Mouse (Mus musculus): Measurements from ENCODE around the gene Map4k2. TPM values are rescaled to one million over a fixed set of nuclear protein-coding genes. Genes with fewer than 3 reads are reported as not detected.
"Not testable (repeated sequence)": the region's sequence is repeated elsewhere in the genome, so short reads cannot be mapped to it uniquely, and the experiment has no call there.

Gene Map4k2
- polyA plus RNA-seq, 1 experiment from 2014 or later, result 15.5 TPM

DNA sequence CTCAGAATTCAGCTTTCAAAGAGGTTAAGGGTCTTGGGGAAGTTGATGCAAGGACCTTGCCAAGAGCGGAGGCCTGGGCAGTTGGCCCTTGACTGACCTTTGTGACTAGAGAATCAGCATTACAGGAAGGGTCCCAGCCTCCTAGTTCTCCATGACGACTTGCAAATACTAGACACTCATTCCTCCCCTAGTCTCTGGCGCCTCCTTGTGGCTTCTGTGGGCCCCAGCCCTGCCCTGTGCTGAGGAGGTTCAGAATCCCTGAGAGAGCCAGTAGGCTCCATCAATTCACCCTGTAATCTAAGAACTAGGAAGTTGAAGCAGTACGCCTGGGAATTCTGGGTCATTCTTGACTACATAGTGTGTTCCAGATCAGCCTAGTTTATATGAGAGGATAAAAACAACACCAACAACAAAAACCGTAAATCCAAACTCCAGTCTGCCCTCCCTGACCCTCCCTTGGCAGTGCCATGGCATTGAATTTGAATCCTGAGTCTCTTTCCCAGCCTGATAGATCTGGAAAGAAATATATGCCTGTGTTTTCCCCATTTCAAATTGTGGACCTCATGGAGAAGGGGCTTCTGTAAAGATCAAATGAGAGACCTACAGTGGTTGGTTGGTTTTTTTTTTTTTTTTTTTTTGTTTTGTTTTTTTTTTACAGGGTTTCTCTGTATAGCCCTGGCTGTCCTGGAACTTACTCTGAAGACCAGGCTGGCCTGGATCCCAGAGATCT lies 36.0 kb upstream of the Map4k2 start:
- peak; percentile 42; the same call in 1 of the 2 replicates for ATAC-seq (ENCODE audit: low FRiP score, low read depth)
- H3K4me1 ChIP-seq, result peaks cover 37% of the 10 kb centered on the region
- H3K9ac ChIP-seq, result no peak overlapping the region
- no peak overlapping the region for H3K4me2 ChIP-seq (replicated peaks)
- no peak overlapping the region for H3K4me3 ChIP-seq
- H3K9me3 ChIP-seq, result no peaks in the 10 kb centered on the region
- H3K36me3 ChIP-seq, result peaks cover 18% of the 10 kb centered on the region
- no peak overlapping the region for H3K27ac ChIP-seq
- no peaks in the 10 kb centered on the region for H3K27me3 ChIP-seq
- 23% methylated on average over 5 of the region's 5 CpGs for WGBS

DNA sequence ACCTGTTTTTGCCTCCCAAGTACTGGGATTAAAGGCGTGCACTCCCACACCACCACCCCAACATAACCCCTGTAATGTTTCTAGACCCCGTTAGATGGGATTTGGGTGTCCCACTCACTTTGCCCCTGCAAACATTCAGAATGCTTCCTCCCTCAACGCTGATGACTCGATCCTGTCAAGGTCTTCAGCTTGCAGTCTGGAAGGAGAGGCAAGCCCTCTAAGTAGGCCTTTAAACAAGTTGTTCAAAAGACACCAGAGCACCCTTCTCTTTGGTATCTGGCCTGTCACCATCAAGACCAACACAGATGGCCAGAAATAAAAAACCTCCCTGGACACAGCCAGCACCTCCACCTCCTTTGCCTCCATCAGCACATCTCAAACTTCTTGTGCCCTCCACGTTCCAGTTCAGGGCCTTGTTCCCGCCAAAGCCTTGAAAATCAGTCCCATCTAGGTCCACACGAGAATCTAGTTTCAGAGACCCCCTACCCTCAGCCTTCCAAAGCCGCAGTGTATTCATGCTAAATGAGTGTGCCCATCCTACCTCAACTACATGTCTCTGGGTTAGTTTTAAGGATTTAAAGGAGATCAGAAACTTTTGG lies 35.3 kb upstream of the Map4k2 start:
- peak overlapping the region; percentile 75 for H3K9ac ChIP-seq
- peaks cover 37% of the 10 kb centered on the region for H3K4me1 ChIP-seq
- H3K4me3 ChIP-seq, result peak overlapping the region; percentile 66
- 60% methylated on average over 8 of the region's 8 CpGs for WGBS
- no peak for ATAC-seq (ENCODE audit: low FRiP score, low read depth)
- peaks cover 18% of the 10 kb centered on the region for H3K36me3 ChIP-seq
- H3K27me3 ChIP-seq, result no peaks in the 10 kb centered on the region
- peak overlapping the region; percentile 76 for H3K27ac ChIP-seq
- peak overlapping the region; percentile 81 for H3K4me2 ChIP-seq (replicated peaks)
- no peaks in the 10 kb centered on the region for H3K9me3 ChIP-seq

- peak within 1 kb of the TSS; percentile 75 for H3K9ac ChIP-seq
- 1% methylated on average over 33 of the region's 38 CpGs for WGBS
- no peaks in the 10 kb centered on the region for H3K27me3 ChIP-seq
- H3K27ac ChIP-seq, result peak within 1 kb of the TSS; percentile 76
- H3K4me2 ChIP-seq (replicated peaks), result peak within 1 kb of the TSS; percentile 81
- H3K4me1 ChIP-seq, result peaks cover 37% of the 10 kb centered on the region
- peaks cover 19% of the 10 kb centered on the region for H3K36me3 ChIP-seq
- ATAC-seq (ENCODE audit: low FRiP score, low read depth), result peak; percentile 80
- H3K4me3 ChIP-seq, result peak within 1 kb of the TSS; percentile 66
- no peaks in the 10 kb centered on the region for H3K9me3 ChIP-seq
These were observed 34.8 kb upstream of the Map4k2 start, which contains the start of gene Cdc42bpg for GRCm38 (mm10) chr19:6306137-6306551. TSS of gene Cdc42bpg (plus strand) at chr19:6306456.

GRCm38 (mm10) chr19:6306586-6306985 lies 34.3 kb upstream of the Map4k2 start:
- peak overlapping the region; percentile 75 for H3K9ac ChIP-seq
- peak overlapping the region; percentile 66 for H3K4me3 ChIP-seq
- H3K4me2 ChIP-seq (replicated peaks), result peak overlapping the region; percentile 81
- no peaks in the 10 kb centered on the region for H3K9me3 ChIP-seq
- H3K4me1 ChIP-seq, result peaks cover 37% of the 10 kb centered on the region
- H3K27ac ChIP-seq, result no peak overlapping the region
- WGBS, result 1% methylated on average over 22 of the region's 34 CpGs
- ATAC-seq (ENCODE audit: low FRiP score, low read depth), result peak; percentile 52
- peaks cover 20% of the 10 kb centered on the region for H3K36me3 ChIP-seq
- no peaks in the 10 kb centered on the region for H3K27me3 ChIP-seq

DNA sequence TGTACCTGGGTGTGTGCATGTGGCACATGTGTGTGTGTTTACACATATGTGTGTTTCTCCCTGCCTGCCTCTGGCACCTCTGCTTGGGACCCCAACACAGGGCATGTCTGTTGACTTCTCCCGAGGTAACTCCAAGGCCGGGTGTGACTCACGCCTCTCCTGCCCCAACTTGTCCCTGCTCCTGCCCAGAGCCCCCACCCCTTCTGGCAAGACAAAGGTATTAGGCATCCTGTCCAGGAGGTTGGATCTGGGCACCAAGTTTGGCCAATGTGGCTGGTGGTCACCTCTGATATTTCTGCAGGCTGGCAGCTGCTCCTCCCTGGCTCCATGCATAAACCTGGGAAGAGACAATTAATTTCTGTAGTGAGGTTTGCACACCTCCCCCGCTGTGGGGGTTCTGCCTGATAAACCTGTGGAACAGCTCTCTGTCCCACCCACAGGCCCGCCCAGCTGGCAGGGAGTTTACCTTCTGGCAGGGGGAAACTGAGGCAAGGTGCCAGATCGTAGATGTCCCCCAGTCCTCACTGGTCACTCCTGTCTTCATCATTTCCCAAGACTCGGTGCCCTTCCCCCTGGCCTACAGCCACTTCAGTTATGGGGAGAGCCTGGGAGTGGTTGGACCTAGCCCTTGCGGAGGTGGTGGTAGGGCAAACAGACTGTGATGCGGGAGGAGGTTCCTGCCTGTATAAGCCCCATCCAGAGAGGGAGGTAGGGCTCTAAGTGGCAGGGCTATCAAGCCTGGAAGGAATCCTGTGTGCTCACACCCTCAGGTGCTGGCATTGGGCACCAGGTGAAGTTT lies 33.0 kb upstream of the Map4k2 start:
- Histone ChIP-seq H3K9ac (peak overlapping the region; percentile 75), H3K27ac (no peak overlapping the region), H3K4me2 (replicated peaks) (peak overlapping the region; percentile 81), H3K9me3 (no peaks in the 10 kb centered on the region), H3K4me3 (0 out of 2 replicates have a peak overlapping the region, but pooled peaks have one; percentile 66), H3K4me1 (peaks cover 30% of the 10 kb centered on the region), H3K27me3 (no peaks in the 10 kb centered on the region), H3K36me3 (peaks cover 29% of the 10 kb centered on the region)
- no peak for ATAC-seq (ENCODE audit: low FRiP score, low read depth)
- 79% methylated on average over 9 of the region's 9 CpGs for WGBS

GRCm38 (mm10) chr19:6310181-6310580 lies 30.8 kb upstream of the Map4k2 start:
- Histone ChIP-seq H3K4me2 (replicated peaks) (no peak overlapping the region), H3K36me3 (peaks cover 52% of the 10 kb centered on the region), H3K27ac (no peak overlapping the region), H3K4me3 (no peak overlapping the region), H3K4me1 (peaks cover 21% of the 10 kb centered on the region), H3K9me3 (no peaks in the 10 kb centered on the region), H3K27me3 (no peaks in the 10 kb centered on the region), H3K9ac (no peak overlapping the region)
- WGBS, result 91% methylated on average over 5 of the region's 5 CpGs
- ATAC-seq (ENCODE audit: low FRiP score, low read depth), result no peak

- H3K4me3 ChIP-seq; H3K27ac ChIP-seq; H3K27me3 ChIP-seq; H3K9ac ChIP-seq; ATAC-seq (ENCODE audit: low FRiP score, low read depth); H3K9me3 ChIP-seq; H3K4me2 ChIP-seq (replicated peaks): not testable (repeated sequence)
- H3K36me3 ChIP-seq, result peaks cover 68% of the 10 kb centered on the region
- H3K4me1 ChIP-seq, result peaks cover 14% of the 10 kb centered on the region
- 90% methylated on average over 3 of the region's 3 CpGs for WGBS
These were observed 29.2 kb upstream of the Map4k2 start for GRCm38 (mm10) chr19:6311783-6312182.

DNA sequence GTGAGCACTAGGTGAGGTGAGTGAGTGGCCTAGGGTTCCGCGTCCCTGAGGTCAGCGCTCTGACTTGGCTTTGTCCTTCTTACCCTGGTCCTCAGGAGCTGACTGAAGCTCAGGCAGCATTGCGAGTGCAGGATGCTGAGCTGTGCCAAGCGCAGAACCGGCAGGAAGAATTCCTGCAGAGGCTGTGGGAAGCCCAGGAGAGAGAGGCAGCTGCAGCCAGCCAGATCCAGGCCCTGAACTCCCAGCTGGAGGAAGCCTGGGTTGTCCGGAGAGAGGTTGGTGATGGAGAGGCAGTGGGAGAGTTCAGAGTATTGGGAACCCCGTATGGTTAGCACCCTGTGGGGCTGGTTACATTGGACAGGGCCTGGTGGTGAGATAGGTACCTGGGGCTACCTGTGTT lies 27.1 kb upstream of the Map4k2 start:
- Histone ChIP-seq H3K9me3 (no peaks in the 10 kb centered on the region), H3K4me1 (no peaks in the 10 kb centered on the region), H3K27me3 (no peaks in the 10 kb centered on the region), H3K4me3 (no peak overlapping the region), H3K36me3 (peaks cover 88% of the 10 kb centered on the region), H3K9ac (no peak overlapping the region), H3K4me2 (replicated peaks) (no peak overlapping the region), H3K27ac (no peak overlapping the region)
- no peak for ATAC-seq (ENCODE audit: low FRiP score, low read depth)
- WGBS, result 86% methylated on average over 8 of the region's 8 CpGs

DNA sequence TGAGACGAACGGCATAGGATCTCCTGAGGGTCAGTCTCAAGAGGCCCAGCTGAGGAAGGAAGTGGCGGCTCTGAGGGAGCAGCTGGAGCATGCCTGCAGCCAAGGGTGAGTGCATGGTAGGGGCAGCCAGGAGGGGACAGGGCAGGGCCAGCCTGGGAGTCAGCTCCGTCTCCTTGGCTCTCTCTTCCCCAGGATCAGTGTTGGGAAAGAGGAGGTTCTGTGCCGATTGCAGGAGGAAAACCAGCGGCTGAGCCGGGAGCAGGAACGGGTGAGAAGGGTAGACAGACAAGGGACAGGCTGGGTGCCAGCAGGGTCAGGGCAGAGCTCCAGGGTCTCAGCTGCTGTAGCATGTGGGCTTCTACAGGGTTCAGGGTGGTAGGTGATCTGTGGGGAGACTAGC lies 26.4 kb upstream of the Map4k2 start:
- peaks cover 95% of the 10 kb centered on the region for H3K36me3 ChIP-seq
- 77% methylated on average over 8 of the region's 8 CpGs for WGBS
- H3K27me3 ChIP-seq, result no peaks in the 10 kb centered on the region

GRCm38 (mm10) chr19:6315573-6315972 lies 25.4 kb upstream of the Map4k2 start:
- H3K4me1 ChIP-seq, result no peaks in the 10 kb centered on the region
- WGBS, result 77% methylated on average over 14 of the region's 14 CpGs
- no peaks in the 10 kb centered on the region for H3K9me3 ChIP-seq
- no peak overlapping the region for H3K9ac ChIP-seq
- no peak overlapping the region for H3K4me3 ChIP-seq
- no peak for ATAC-seq (ENCODE audit: low FRiP score, low read depth)
- H3K27me3 ChIP-seq, result no peaks in the 10 kb centered on the region
- H3K27ac ChIP-seq, result no peak overlapping the region
- H3K36me3 ChIP-seq, result peaks cover 98% of the 10 kb centered on the region
- no peak overlapping the region for H3K4me2 ChIP-seq (replicated peaks)

More for the DNA sequence above, 26.4 kb upstream of the Map4k2 start:
- no peak for ATAC-seq (ENCODE audit: low FRiP score, low read depth)
- Histone ChIP-seq H3K9ac (0 out of 2 replicates have a peak overlapping the region, but pooled peaks have one; percentile 13), H3K27ac (no peak overlapping the region), H3K4me2 (replicated peaks) (no peak overlapping the region), H3K4me1 (no peaks in the 10 kb centered on the region), H3K9me3 (no peaks in the 10 kb centered on the region), H3K4me3 (no peak overlapping the region)

DNA sequence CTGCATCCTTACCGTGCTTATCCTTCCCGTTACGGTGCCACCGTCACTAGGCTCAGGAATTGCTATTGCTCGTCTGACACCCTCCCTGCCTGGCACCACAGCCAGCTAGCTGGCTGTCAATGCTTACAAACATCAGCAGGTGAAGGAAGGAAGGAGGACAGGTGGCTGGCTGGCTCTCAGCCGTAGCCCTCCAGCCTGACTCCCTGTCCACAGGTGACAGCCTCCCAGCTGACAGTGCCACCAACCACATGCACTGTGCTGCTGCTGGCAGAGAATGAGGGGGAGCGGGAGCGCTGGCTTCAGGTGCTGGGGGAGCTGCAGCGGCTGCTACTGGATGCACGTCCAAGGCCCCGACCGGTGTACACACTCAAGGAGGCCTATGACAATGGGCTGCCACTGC lies 22.8 kb upstream of the Map4k2 start:
- no peak overlapping the region for H3K4me3 ChIP-seq
- H3K9me3 ChIP-seq, result no peaks in the 10 kb centered on the region
- no peak for ATAC-seq (ENCODE audit: low FRiP score, low read depth)
- no peaks in the 10 kb centered on the region for H3K27me3 ChIP-seq
- peaks cover 98% of the 10 kb centered on the region for H3K36me3 ChIP-seq
- no peak overlapping the region for H3K4me2 ChIP-seq (replicated peaks)
- no peaks in the 10 kb centered on the region for H3K4me1 ChIP-seq
- 92% methylated on average over 12 of the region's 12 CpGs for WGBS
- no peak overlapping the region for H3K9ac ChIP-seq
- H3K27ac ChIP-seq, result no peak overlapping the region

- Histone ChIP-seq H3K9ac (no peak overlapping the region; the same call in 1 of the 2 replicates), H3K9me3 (no peaks in the 10 kb centered on the region), H3K27me3 (no peaks in the 10 kb centered on the region), H3K27ac (no peak overlapping the region; the same call in 1 of the 2 replicates), H3K4me2 (replicated peaks) (0 out of 2 replicates have a peak overlapping the region, but pooled peaks have one; percentile 4), H3K4me1 (no peaks in the 10 kb centered on the region), H3K36me3 (peaks cover 85% of the 10 kb centered on the region), H3K4me3 (no peak overlapping the region)
- WGBS, result 79% methylated on average over 8 of the region's 8 CpGs
- ATAC-seq (ENCODE audit: low FRiP score, low read depth), result no peak
These were observed 19.6 kb upstream of the Map4k2 start for GRCm38 (mm10) chr19:6321358-6321757.
